Mouse (Mus musculus): Measurements from ENCODE around the gene Dtx4.

Dtx4 gene

GRCm38 (mm10) chr19:12418312-12418711, 82.9 kb downstream of the Dtx4 start:
- DNase-seq (ENCODE audit: low read depth, low spot score): no peak

- no peak for DNase-seq (ENCODE audit: low read depth, low spot score)
Measured at GRCm38 (mm10) chr19:12417361-12417760, 83.9 kb downstream of the Dtx4 start, which contains the start of gene Olfr1441. Olfr1441 (plus strand) TSS chr19:12417433.
